Mouse (Mus musculus): ENCODE data around the gene Lamtor2.

DNA sequence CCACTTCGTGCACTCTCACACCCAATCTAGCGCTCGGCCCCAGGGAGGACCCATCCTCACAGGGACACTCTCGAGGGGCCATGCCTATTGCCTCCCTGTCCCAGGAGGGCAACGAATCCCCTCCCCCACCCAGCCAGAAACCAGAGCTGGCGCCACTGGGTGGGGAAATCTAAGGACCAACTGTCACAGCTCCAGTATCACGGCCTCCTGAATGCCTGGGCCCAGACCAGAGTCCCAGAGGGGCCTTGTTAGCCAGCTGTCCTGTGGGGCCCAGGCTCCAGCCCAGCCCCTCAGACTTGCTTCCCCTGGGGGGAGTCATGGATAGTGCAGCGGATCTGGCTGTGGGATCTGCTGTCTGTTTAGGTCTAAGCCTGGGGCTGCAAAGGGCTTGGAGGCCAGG is 25.3 kb downstream of the Lamtor2 start:
- TF ChIP-seq CTCF (IDR thresholded peaks at IDR 0.05; ENCODE audit: control insufficient read depth, insufficient read depth, insufficient read length): no peak
- no peak for TF ChIP-seq USF1 (IDR thresholded peaks at IDR 0.05; ENCODE audit: low read depth)
- TF ChIP-seq MAX (IDR thresholded peaks at IDR 0.05): no peak
- no peak for TF ChIP-seq CEBPB (IDR thresholded peaks at IDR 0.05; ENCODE audit: low read depth)

Measured in C2C12 (cell line).